Mouse (Mus musculus): ENCODE results near the gene Sbno1. TPM values are rescaled to one million over a fixed set of nuclear protein-coding genes. Genes with fewer than 3 reads are reported as not detected.

Sbno1 gene
- polyA plus RNA-seq, 1 experiment = 47.6 TPM

DNA sequence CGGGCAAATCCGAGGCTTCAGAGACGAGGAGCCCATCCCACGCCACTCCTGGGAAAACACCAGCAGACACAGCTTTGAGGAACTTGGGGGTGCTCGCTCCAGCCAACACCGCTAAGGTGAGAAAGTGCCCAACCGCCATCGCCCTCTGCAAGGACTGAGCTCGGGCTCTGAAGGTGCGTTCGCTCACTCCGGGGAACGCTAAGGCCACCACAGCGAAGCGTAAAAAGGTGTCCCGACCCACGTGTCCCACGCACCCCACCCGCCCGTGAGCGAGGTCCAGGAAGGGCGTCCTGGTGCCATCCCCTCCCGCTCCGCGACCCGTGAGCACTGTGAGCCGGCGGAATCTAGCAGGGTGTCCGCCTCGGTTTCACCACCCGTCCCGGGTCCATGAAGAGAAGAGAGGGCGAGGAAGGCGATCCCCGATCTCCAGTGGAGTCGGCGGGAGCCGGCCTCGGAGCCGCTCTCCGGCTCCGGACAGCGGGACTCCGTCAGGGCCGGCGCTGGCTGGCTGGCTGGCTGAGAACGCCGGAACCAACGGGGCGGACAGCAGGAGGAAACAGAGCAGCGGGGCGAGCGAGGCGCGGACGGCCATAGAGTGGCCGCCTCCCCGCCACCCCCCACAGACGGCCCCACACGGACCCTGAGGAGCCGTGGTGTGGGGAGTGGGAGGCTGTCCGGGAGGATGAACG is 934 bp downstream of the Sbno1 start:
- Histone ChIP-seq H3K4me3 (ENCODE audit: insufficient read depth, low read depth, low read length) (peak overlapping the region; percentile 98), H3K4me1 (ENCODE audit: control insufficient read depth, insufficient read depth, insufficient read length, low read length) (peaks cover 6% of the 10 kb centered on the region), H3K27ac (replicated peaks; ENCODE audit: low read depth, low read length) (peak overlapping the region; percentile 89)

DNA sequence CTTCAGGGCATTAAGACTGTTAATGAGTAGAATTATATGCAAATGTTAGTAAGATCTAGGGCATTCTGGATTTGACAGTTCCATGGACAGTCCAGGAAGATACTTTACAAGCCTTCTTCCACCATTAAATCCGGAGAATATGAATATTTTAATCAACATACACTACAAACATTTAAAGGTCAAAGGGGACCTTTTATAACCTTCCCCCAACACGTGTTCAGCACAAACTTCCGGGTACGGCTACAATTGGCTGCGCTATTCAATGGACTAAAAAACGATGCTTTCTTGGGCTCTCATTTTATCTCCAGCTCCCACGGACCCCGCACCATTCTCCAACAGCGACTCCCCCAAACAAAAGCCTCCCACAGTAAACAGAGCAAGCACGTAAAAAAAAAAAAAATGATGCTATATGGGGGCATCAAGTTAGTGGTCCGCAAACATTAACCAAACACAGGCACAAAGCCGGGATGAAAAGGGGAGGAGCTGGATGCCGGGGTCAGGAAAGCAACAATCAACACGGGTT is 1.5 kb downstream of the Sbno1 start:
- H3K4me1 ChIP-seq (ENCODE audit: control insufficient read depth, insufficient read depth, insufficient read length, low read length) = peaks cover 6% of the 10 kb centered on the region
- H3K27ac ChIP-seq (replicated peaks; ENCODE audit: low read depth, low read length) = no peak overlapping the region
- peak overlapping the region; percentile 98 for H3K4me3 ChIP-seq (ENCODE audit: insufficient read depth, low read depth, low read length)

- Histone ChIP-seq H3K27ac (replicated peaks; ENCODE audit: low read depth, low read length) (no peak overlapping the region), H3K4me1 (ENCODE audit: control insufficient read depth, insufficient read depth, insufficient read length, low read length) (peaks cover 5% of the 10 kb centered on the region), H3K4me3 (ENCODE audit: insufficient read depth, low read depth, low read length) (no peak overlapping the region)
Measured at GRCm38 (mm10) chr5:124421786-124422185, 4.0 kb downstream of the Sbno1 start.

GRCm38 (mm10) chr5:124418903-124419302 is 6.9 kb downstream of the Sbno1 start:
- Histone ChIP-seq H3K27ac (replicated peaks; ENCODE audit: low read depth, low read length) (no peak overlapping the region), H3K4me3 (ENCODE audit: insufficient read depth, low read depth, low read length) (no peak overlapping the region), H3K4me1 (ENCODE audit: control insufficient read depth, insufficient read depth, insufficient read length, low read length) (no peaks in the 10 kb centered on the region)

DNA sequence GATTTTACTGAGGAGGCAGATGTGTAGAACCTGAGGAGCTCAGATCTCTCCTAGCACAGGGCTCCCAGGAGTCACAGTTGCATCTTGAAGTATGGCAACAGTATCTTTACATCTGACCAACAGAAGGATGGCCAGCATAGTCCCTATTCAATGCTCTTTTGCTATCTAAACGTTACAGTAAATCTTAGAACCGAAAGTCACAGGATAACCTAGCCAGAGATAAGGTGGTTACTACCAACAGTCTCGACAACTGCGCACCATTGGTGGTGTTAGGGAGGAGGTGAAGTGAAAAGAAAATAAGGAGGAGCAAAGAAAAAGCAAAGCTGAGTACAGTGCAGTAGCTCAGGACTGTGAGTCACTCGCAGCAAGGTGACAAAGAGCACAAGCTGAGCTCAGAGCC is 13.6 kb downstream of the Sbno1 start:
- Histone ChIP-seq H3K27ac (replicated peaks; ENCODE audit: low read depth, low read length) (no peak overlapping the region), H3K4me3 (ENCODE audit: insufficient read depth, low read depth, low read length) (no peak overlapping the region), H3K4me1 (ENCODE audit: control insufficient read depth, insufficient read depth, insufficient read length, low read length) (no peaks in the 10 kb centered on the region)

- Histone ChIP-seq H3K27ac (replicated peaks; ENCODE audit: low read depth, low read length) (no peak overlapping the region), H3K4me3 (ENCODE audit: insufficient read depth, low read depth, low read length) (no peak overlapping the region), H3K4me1 (ENCODE audit: control insufficient read depth, insufficient read depth, insufficient read length, low read length) (no peaks in the 10 kb centered on the region)
Measured at GRCm38 (mm10) chr5:124410808-124411207, 15.0 kb downstream of the Sbno1 start.

GRCm38 (mm10) chr5:124393726-124394125 is 32.1 kb downstream of the Sbno1 start:
- no peak overlapping the region for H3K27ac ChIP-seq (replicated peaks; ENCODE audit: low read depth, low read length)
- H3K4me3 ChIP-seq (ENCODE audit: insufficient read depth, low read depth, low read length) = no peak overlapping the region
- H3K4me1 ChIP-seq (ENCODE audit: control insufficient read depth, insufficient read depth, insufficient read length, low read length) = no peaks in the 10 kb centered on the region

DNA sequence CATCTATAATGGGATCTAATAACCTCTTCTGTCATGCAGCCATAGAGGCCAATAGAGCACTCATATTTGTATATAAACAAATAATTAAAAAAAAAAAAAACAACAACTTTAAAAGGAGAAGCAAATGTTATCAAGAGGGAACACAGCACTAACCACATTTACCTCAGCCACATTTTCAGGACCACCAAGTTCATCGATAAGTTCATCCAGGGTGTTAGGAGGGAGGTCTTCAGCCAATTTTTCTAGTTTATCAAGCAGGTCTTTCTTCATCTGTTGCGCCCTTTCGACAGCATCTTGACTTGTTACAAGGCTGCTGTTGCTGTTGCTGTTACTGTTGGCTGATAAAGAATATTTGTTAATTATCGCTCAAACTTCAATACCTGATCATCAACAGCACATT is 33.4 kb downstream of the Sbno1 start:
- no peak overlapping the region for H3K27ac ChIP-seq (replicated peaks; ENCODE audit: low read depth, low read length)
- H3K4me3 ChIP-seq (ENCODE audit: insufficient read depth, low read depth, low read length) = no peak overlapping the region
- no peaks in the 10 kb centered on the region for H3K4me1 ChIP-seq (ENCODE audit: control insufficient read depth, insufficient read depth, insufficient read length, low read length)

DNA sequence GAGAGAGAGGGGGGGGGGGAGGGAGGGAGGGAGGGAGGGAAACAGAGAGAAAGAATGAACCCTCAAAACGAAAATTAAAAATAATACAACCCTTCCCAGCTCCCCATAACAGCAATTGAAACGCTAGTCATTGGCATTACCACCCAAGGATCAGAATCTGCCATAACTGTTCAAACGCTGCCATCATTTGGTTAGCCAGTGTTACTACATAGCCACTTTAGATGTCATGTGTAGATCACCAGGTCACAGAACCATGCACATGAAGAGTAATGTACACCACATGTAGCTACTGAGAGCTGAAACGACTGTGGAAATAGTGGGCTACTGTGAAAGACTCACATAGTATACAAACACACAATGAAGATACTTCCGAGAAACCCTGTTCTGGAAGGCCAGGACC is 37.9 kb downstream of the Sbno1 start:
- H3K4me3 ChIP-seq (ENCODE audit: insufficient read depth, low read depth, low read length) = no peak overlapping the region
- H3K27ac ChIP-seq (replicated peaks; ENCODE audit: low read depth, low read length) = no peak overlapping the region
- no peaks in the 10 kb centered on the region for H3K4me1 ChIP-seq (ENCODE audit: control insufficient read depth, insufficient read depth, insufficient read length, low read length)

- no peaks in the 10 kb centered on the region for H3K4me1 ChIP-seq (ENCODE audit: control insufficient read depth, insufficient read depth, insufficient read length, low read length)
- no peak overlapping the region for H3K27ac ChIP-seq (replicated peaks; ENCODE audit: low read depth, low read length)
- no peak overlapping the region for H3K4me3 ChIP-seq (ENCODE audit: insufficient read depth, low read depth, low read length)
Measured at GRCm38 (mm10) chr5:124380121-124380520, 45.7 kb downstream of the Sbno1 start.

- H3K4me1 ChIP-seq (ENCODE audit: control insufficient read depth, insufficient read depth, insufficient read length, low read length) = no peaks in the 10 kb centered on the region
- no peak overlapping the region for H3K27ac ChIP-seq (replicated peaks; ENCODE audit: low read depth, low read length)
- no peak overlapping the region for H3K4me3 ChIP-seq (ENCODE audit: insufficient read depth, low read depth, low read length)
Measured at GRCm38 (mm10) chr5:124377149-124377548, 48.7 kb downstream of the Sbno1 start.

GRCm38 (mm10) chr5:124376401-124376800 is 49.4 kb downstream of the Sbno1 start:
- H3K27ac ChIP-seq (replicated peaks; ENCODE audit: low read depth, low read length) = no peak overlapping the region
- H3K4me1 ChIP-seq (ENCODE audit: control insufficient read depth, insufficient read depth, insufficient read length, low read length) = no peaks in the 10 kb centered on the region
- H3K4me3 ChIP-seq (ENCODE audit: insufficient read depth, low read depth, low read length) = no peak overlapping the region

DNA sequence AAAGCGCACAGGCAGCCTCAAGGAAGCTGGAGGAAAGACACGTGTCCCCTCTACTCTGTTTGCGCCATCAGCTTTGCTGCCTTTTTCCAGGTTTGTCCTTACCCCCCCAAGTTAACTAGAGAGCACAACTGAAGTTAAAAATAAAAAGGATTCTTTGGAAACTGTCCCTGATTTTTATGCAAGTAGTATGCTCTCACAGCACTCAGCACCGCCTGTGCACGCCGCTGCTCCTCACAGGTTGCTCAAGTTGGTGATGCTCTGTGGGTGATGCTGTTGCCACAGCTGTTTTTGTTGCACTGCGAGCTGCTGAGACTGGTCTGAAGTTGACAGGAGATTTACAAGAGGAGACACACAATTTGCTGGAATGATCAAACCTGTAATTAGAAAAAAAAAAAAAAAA is 51.5 kb downstream of the Sbno1 start:
- Histone ChIP-seq H3K4me3 (ENCODE audit: insufficient read depth, low read depth, low read length) (no peak overlapping the region), H3K27ac (replicated peaks; ENCODE audit: low read depth, low read length) (no peak overlapping the region), H3K4me1 (ENCODE audit: control insufficient read depth, insufficient read depth, insufficient read length, low read length) (no peaks in the 10 kb centered on the region)

GRCm38 (mm10) chr5:124366721-124367120 is 59.1 kb downstream of the Sbno1 start:
- H3K27ac ChIP-seq (replicated peaks; ENCODE audit: low read depth, low read length) = no peak overlapping the region
- H3K4me1 ChIP-seq (ENCODE audit: control insufficient read depth, insufficient read depth, insufficient read length, low read length) = no peaks in the 10 kb centered on the region
- no peak overlapping the region for H3K4me3 ChIP-seq (ENCODE audit: insufficient read depth, low read depth, low read length)

GRCm38 (mm10) chr5:124365754-124366153 is 60.0 kb downstream of the Sbno1 start:
- Histone ChIP-seq H3K4me3 (ENCODE audit: insufficient read depth, low read depth, low read length) (no peak overlapping the region), H3K4me1 (ENCODE audit: control insufficient read depth, insufficient read depth, insufficient read length, low read length) (no peaks in the 10 kb centered on the region), H3K27ac (replicated peaks; ENCODE audit: low read depth, low read length) (no peak overlapping the region)

DNA sequence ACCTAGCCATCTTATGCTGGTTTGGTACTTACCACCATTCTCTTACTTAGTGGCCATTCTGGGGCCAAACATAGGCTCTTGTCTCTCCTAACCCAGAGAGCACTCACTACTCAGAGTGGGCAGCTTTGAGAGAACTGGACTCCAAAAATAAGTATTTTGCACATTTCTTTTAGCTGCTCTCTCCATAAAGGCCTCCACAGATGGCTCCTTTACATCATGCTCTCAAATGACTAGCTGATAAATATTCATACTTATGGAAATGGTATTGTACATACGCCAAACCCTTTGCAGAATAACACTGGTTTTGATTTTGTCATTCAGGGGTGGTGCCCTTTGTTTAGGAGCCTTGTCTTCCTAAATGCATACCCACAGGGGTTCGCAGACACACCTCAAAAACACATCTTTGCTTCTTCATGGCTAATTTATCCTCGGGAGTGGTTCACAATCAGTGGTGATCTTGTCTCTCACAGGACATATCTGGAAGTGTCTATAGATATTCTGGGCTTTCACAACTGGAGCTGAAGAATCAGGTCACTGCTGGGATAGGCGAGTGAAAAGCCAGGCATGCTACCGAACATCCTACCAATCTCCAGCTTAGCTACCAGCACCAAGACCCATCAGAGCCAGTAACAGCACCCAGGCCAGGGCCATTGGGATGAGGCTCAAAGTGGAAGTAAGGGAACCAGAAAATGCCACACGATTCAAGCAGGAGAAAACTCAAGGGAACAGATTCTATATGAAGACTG is 61.5 kb downstream of the Sbno1 start:
- Histone ChIP-seq H3K4me1 (ENCODE audit: control insufficient read depth, insufficient read depth, insufficient read length, low read length) (no peaks in the 10 kb centered on the region), H3K27ac (replicated peaks; ENCODE audit: low read depth, low read length) (no peak overlapping the region), H3K4me3 (ENCODE audit: insufficient read depth, low read depth, low read length) (no peak overlapping the region)
